Mouse (Mus musculus) lung, adult 2 months (tissue): ENCODE measurements around the gene Bcl3.

ENCODE experiments used
- CTCF ChIP-seq: fragments of 200-500 bp; IDR thresholded peaks from 2 replicates; pipeline ENCODE4 v1.5.1; 2011; ENCODE audit warnings: mild to moderate bottlenecking, low read length, control low read depth; ENCODE audit not compliant: insufficient read depth
- POLR2A ChIP-seq: fragments of 200-500 bp; IDR thresholded peaks from 2 replicates; pipeline ENCODE4 v1.6.1; 2011; ENCODE audit warnings: low read depth, mild to moderate bottlenecking, control low read depth, low read length, borderline replicate concordance; ENCODE audit errors: extremely low read depth

DNA sequence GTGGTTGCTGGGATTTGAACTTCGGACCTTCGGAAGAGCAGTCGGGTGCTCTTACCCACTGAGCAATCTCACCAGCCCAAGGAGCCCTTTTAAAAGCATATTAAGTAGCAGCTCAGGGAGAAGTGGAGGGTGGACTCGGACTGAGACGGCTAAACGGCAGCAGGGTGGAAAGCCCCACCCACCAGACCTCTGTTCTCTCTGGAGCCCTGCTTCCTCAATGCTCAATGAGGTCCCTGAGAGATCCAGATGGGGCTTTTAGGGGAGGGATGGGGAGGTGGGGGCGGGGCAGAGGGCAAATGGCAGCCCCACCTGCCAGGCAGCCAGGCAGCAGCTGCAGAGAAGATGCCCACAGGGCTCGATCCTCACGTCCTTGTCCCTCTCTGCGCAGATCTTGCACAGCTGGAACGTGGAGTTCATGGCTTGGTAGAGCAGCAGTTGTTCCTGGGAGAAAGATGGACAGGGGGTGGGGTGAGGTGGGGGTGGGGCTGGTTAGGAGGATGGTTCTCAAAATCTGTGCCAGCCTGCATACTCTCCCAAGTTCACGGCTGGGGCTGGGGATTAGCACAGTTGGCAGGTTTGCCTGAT, 36.6 kb downstream of the Bcl3 start:
- TF ChIP-seq CTCF, result no peak
- no peak for TF ChIP-seq POLR2A
